Mouse (Mus musculus) cortical plate, adult 2 months (tissue): ENCODE data around the gene Xylt1. TPM values are rescaled to one million over a fixed set of nuclear protein-coding genes. Genes with fewer than 3 reads are reported as not detected.

ENCODE experiments used
- H3K27ac ChIP-seq: fragments of 200-500 bp; 2 replicates; pipeline ENCODE4 v1.5.1; 2012; ENCODE audit warnings: low read length, control low read depth, inconsistent platforms; ENCODE audit not compliant: insufficient read depth
- H3K4me1 ChIP-seq: fragments of 200-500 bp; 2 replicates; pipeline ENCODE4 v1.6.1; 2011; ENCODE audit warnings: low read length; ENCODE audit not compliant: control insufficient read depth, insufficient read depth
- H3K4me3 ChIP-seq: fragments of 200-500 bp; 2 replicates; pipeline ENCODE4 v1.5.1; 2011; ENCODE audit warnings: mild to moderate bottlenecking, low read length, control low read depth; ENCODE audit not compliant: insufficient read depth
- CTCF ChIP-seq: fragments of 200-500 bp; IDR thresholded peaks from 2 replicates; pipeline ENCODE4 v1.5.1; 2011; ENCODE audit warnings: mild to moderate bottlenecking, control low read depth, low read length; ENCODE audit not compliant: insufficient read depth; ENCODE audit errors: extremely low read depth
- POLR2A ChIP-seq: fragments of 200-500 bp; IDR thresholded peaks from 2 replicates; pipeline ENCODE4 v1.6.1; 2011; ENCODE audit warnings: mild to moderate bottlenecking, low read length, control low read depth; ENCODE audit not compliant: insufficient read depth; ENCODE audit errors: extremely low read depth
- polyA plus RNA-seq: library from polyadenylated mRNA; depleted of rRNA; stranded (reverse); fragments of >200 nt; gene quantifications from 2 replicates; pipeline ENCODE4 v1.2.3, GENCODE M21; 2012

The Xylt1 gene
- polyA plus RNA-seq, 1 experiment = 18.4 TPM

GRCm38 (mm10) chr7:117563939-117564499 lies 183.2 kb downstream of the Xylt1 start:
- no peak overlapping the region for H3K27ac ChIP-seq
- TF ChIP-seq CTCF (no peak), POLR2A (no peak)
- no peak overlapping the region for H3K4me3 ChIP-seq
- peaks cover 2% of the 10 kb centered on the region; the same call in 1 of the 2 replicates for H3K4me1 ChIP-seq

GRCm38 (mm10) chr7:117564627-117565026 lies 183.8 kb downstream of the Xylt1 start:
- TF ChIP-seq CTCF = no peak
- no peak for TF ChIP-seq POLR2A
- Histone ChIP-seq H3K4me1 (peaks cover 2% of the 10 kb centered on the region; the same call in 1 of the 2 replicates), H3K4me3 (no peak overlapping the region), H3K27ac (no peak overlapping the region)

GRCm38 (mm10) chr7:117566115-117566514 lies 185.3 kb downstream of the Xylt1 start:
- TF ChIP-seq POLR2A (no peak), CTCF (no peak)

GRCm38 (mm10) chr7:117566833-117567232 lies 186.1 kb downstream of the Xylt1 start:
- H3K4me1 ChIP-seq = peaks cover 3% of the 10 kb centered on the region
- no peak overlapping the region for H3K4me3 ChIP-seq
- no peak for TF ChIP-seq POLR2A
- no peak for TF ChIP-seq CTCF
- H3K27ac ChIP-seq = no peak overlapping the region

More at GRCm38 (mm10) chr7:117566115-117566514, 185.3 kb downstream of the Xylt1 start:
- Histone ChIP-seq H3K4me1 (peaks cover 3% of the 10 kb centered on the region), H3K27ac (no peak overlapping the region), H3K4me3 (no peak overlapping the region)

GRCm38 (mm10) chr7:117567252-117567651 lies 186.5 kb downstream of the Xylt1 start:
- TF ChIP-seq POLR2A (no peak), CTCF (no peak)
- H3K4me3 ChIP-seq = no peak overlapping the region

GRCm38 (mm10) chr7:117567653-117568340 lies 187.0 kb downstream of the Xylt1 start:
- peaks cover 3% of the 10 kb centered on the region for H3K4me1 ChIP-seq
- TF ChIP-seq CTCF (no peak), POLR2A (no peak)
- no peak overlapping the region for H3K27ac ChIP-seq
- no peak overlapping the region for H3K4me3 ChIP-seq

More at GRCm38 (mm10) chr7:117567252-117567651, 186.5 kb downstream of the Xylt1 start:
- peaks cover 3% of the 10 kb centered on the region for H3K4me1 ChIP-seq
- no peak overlapping the region for H3K27ac ChIP-seq

GRCm38 (mm10) chr7:117571131-117571530 lies 190.4 kb downstream of the Xylt1 start:
- Histone ChIP-seq H3K27ac (no peak overlapping the region), H3K4me3 (no peak overlapping the region), H3K4me1 (peaks cover 2% of the 10 kb centered on the region)
- TF ChIP-seq POLR2A (no peak), CTCF (no peak)

GRCm38 (mm10) chr7:117571713-117572112 lies 190.9 kb downstream of the Xylt1 start:
- Histone ChIP-seq H3K4me1 (peaks cover 2% of the 10 kb centered on the region), H3K27ac (no peak overlapping the region), H3K4me3 (no peak overlapping the region)
- TF ChIP-seq POLR2A = no peak
- no peak for TF ChIP-seq CTCF

GRCm38 (mm10) chr7:117573170-117573569 lies 192.4 kb downstream of the Xylt1 start:
- no peak for TF ChIP-seq POLR2A
- no peak for TF ChIP-seq CTCF
- H3K4me3 ChIP-seq = no peak overlapping the region
- no peak overlapping the region for H3K27ac ChIP-seq
- H3K4me1 ChIP-seq = peaks cover 2% of the 10 kb centered on the region

- peaks cover 2% of the 10 kb centered on the region for H3K4me1 ChIP-seq
- TF ChIP-seq CTCF (no peak), POLR2A (no peak)
- no peak overlapping the region for H3K4me3 ChIP-seq
- no peak overlapping the region for H3K27ac ChIP-seq
These were observed 194.6 kb downstream of the Xylt1 start for GRCm38 (mm10) chr7:117575417-117575816.
